Mouse (Mus musculus) embryonic facial prominence, embryonic 14.5 days (tissue): Measurements from ENCODE around the gene Gli2. TPM values are rescaled to one million over a fixed set of nuclear protein-coding genes. Genes with fewer than 3 reads are reported as not detected.

ENCODE experiments used
- ATAC-seq: fragments of 200-750 bp; cut with Nextera tagmentation; 2 replicates; pipeline ENCODE4 v1.8.0; 2017; ENCODE audit warnings: low read depth, moderate number of reproducible peaks, moderate TSS enrichment
- DNase-seq: peaks from one replicate; pipeline ENCODE4 v3.0.0-alpha.2; 2015; ENCODE audit warnings: low spot score
- H3K27ac ChIP-seq: fragments of 300-500 bp; sonication (generic); replicated peaks from 2 replicates; pipeline ENCODE4 v1.5.1; 2014; ENCODE audit warnings: low read depth, mild to moderate bottlenecking, low read length, moderate library complexity
- H3K27me3 ChIP-seq: fragments of 300-500 bp; sonication (generic); replicated peaks from 2 replicates; pipeline ENCODE4 v1.6.1; 2014; ENCODE audit warnings: low read length; ENCODE audit not compliant: control insufficient read depth, insufficient read depth
- H3K36me3 ChIP-seq: fragments of 300-500 bp; sonication (generic); 2 replicates; pipeline ENCODE4 v1.6.1; 2014; ENCODE audit warnings: low read length, mixed read lengths; ENCODE audit not compliant: control insufficient read depth, insufficient read depth
- H3K4me1 ChIP-seq: fragments of 300-500 bp; sonication (generic); 2 replicates; pipeline ENCODE4 v1.6.1; 2014; ENCODE audit warnings: antibody characterized with exemption, low read length; ENCODE audit not compliant: control insufficient read depth, insufficient read depth
- H3K4me2 ChIP-seq: fragments of 300-500 bp; sonication (generic); 2 replicates; pipeline ENCODE4 v1.6.1; 2014; ENCODE audit warnings: low read depth, mild to moderate bottlenecking, low read length, moderate library complexity, mixed read lengths
- H3K4me3 ChIP-seq: fragments of 300-500 bp; sonication (generic); 2 replicates; pipeline ENCODE4 v1.5.1; 2014; ENCODE audit warnings: low read depth, mild to moderate bottlenecking, low read length
- H3K9ac ChIP-seq: fragments of 300-500 bp; sonication (generic); 2 replicates; pipeline ENCODE4 v1.6.1; 2014; ENCODE audit warnings: low read depth, mild to moderate bottlenecking, low read length, moderate library complexity, mixed read lengths
- H3K9me3 ChIP-seq: fragments of 300-500 bp; sonication (generic); 2 replicates; pipeline ENCODE4 v1.6.1; 2016; ENCODE audit warnings: low read length; ENCODE audit not compliant: control insufficient read depth
- WGBS: fragments of 180-500 bp; shearing (Covaris S2); extraction: QIAGEN DNeasy Blood & Tissue Kit; methylation state at CpG from one replicate; pipeline ENCODE4 v1.1.7; 2014; 5-methylcytosine and 5-hydroxymethylcytosine counted together
- polyA plus RNA-seq: library from polyadenylated mRNA; unstranded; fragments of >200 nt; fragmentation: Nextera tagmentation; extraction: Ambion mirVana; gene quantifications from 2 replicates; pipeline ENCODE4 v1.2.1, GENCODE M21; 2014

Gene Gli2
- polyA plus RNA-seq, 1 experiment from 2014 or later = 15.1 TPM

- peaks cover 19% of the 10 kb centered on the region for H3K4me1 ChIP-seq
- no peak overlapping the region for H3K27ac ChIP-seq
- ATAC-seq (no peak), DNase-seq (no peak)
- 71% methylated on average over 4 of the region's 4 CpGs for WGBS
- H3K4me2 ChIP-seq = no peak overlapping the region
- H3K4me3 ChIP-seq = no peak overlapping the region
- no peaks in the 10 kb centered on the region for H3K9me3 ChIP-seq
- no peak overlapping the region for H3K9ac ChIP-seq
- no peaks in the 10 kb centered on the region for H3K36me3 ChIP-seq
- no peaks in the 10 kb centered on the region for H3K27me3 ChIP-seq
Measured at GRCm38 (mm10) chr1:119055801-119056200, 2.4 kb upstream of the Gli2 start.

GRCm38 (mm10) chr1:119054468-119054867 is 1.0 kb upstream of the Gli2 start:
- Histone ChIP-seq H3K9ac (peak overlapping the region; percentile 80; the same call in 1 of the 2 replicates), H3K4me2 (peak overlapping the region; percentile 90), H3K4me1 (peaks cover 32% of the 10 kb centered on the region), H3K36me3 (no peaks in the 10 kb centered on the region), H3K9me3 (no peaks in the 10 kb centered on the region), H3K27me3 (no peaks in the 10 kb centered on the region), H3K4me3 (peak overlapping the region; percentile 63), H3K27ac (peak overlapping the region; percentile 97)
- WGBS = 18% methylated on average over 6 of the region's 6 CpGs
- DNase-seq = no peak
- ATAC-seq = no peak

- WGBS = 0% methylated on average over 23 of the region's 25 CpGs
- Histone ChIP-seq H3K9ac (peak overlapping the region; percentile 80), H3K4me3 (peak overlapping the region; percentile 63), H3K36me3 (no peaks in the 10 kb centered on the region), H3K27me3 (no peaks in the 10 kb centered on the region), H3K4me2 (peak overlapping the region; percentile 90), H3K4me1 (peaks cover 38% of the 10 kb centered on the region), H3K27ac (peak overlapping the region; percentile 97), H3K9me3 (no peaks in the 10 kb centered on the region)
- DNase-seq (peak; percentile 94), ATAC-seq (peak; percentile 42)
Measured at GRCm38 (mm10) chr1:119053872-119054354, 494 bp upstream of the Gli2 start.

GRCm38 (mm10) chr1:119052631-119053177 is 715 bp downstream of the Gli2 start:
- peak; percentile 63 for DNase-seq
- no peaks in the 10 kb centered on the region for H3K27me3 ChIP-seq
- WGBS = under 1% methylated on average over 32 of the region's 33 CpGs
- H3K36me3 ChIP-seq = no peaks in the 10 kb centered on the region
- 0 out of 2 replicates have a peak, but pooled peaks have one; percentile 15 for ATAC-seq
- no peaks in the 10 kb centered on the region for H3K9me3 ChIP-seq
- peak overlapping the region; percentile 90 for H3K4me2 ChIP-seq
- peaks cover 46% of the 10 kb centered on the region for H3K4me1 ChIP-seq
- peak overlapping the region; percentile 97 for H3K27ac ChIP-seq
- H3K9ac ChIP-seq = peak overlapping the region; percentile 80
- H3K4me3 ChIP-seq = peak overlapping the region; percentile 63

- H3K4me3 ChIP-seq = peak overlapping the region; percentile 63
- H3K36me3 ChIP-seq = no peaks in the 10 kb centered on the region
- no peaks in the 10 kb centered on the region for H3K27me3 ChIP-seq
- H3K4me2 ChIP-seq = peak overlapping the region; percentile 90
- no peaks in the 10 kb centered on the region for H3K9me3 ChIP-seq
- WGBS = 0% methylated on average over 21 of the region's 21 CpGs
- H3K27ac ChIP-seq = peak overlapping the region; percentile 97
- DNase-seq = peak; percentile 86
- ATAC-seq = peak; percentile 11
- H3K4me1 ChIP-seq = peaks cover 50% of the 10 kb centered on the region
- H3K9ac ChIP-seq = peak overlapping the region; percentile 80
Measured at GRCm38 (mm10) chr1:119051938-119052551, 1.4 kb downstream of the Gli2 start.

- peak overlapping the region; percentile 80 for H3K9ac ChIP-seq
- peak overlapping the region; percentile 63 for H3K4me3 ChIP-seq
- WGBS = 3% methylated on average over 21 of the region's 21 CpGs
- peak; percentile 84 for DNase-seq
- H3K4me2 ChIP-seq = peak overlapping the region; percentile 90
- H3K36me3 ChIP-seq = no peaks in the 10 kb centered on the region
- ATAC-seq = no peak
- peak overlapping the region; percentile 97 for H3K27ac ChIP-seq
- H3K27me3 ChIP-seq = no peaks in the 10 kb centered on the region
- H3K4me1 ChIP-seq = peaks cover 50% of the 10 kb centered on the region
- H3K9me3 ChIP-seq = no peaks in the 10 kb centered on the region
Measured at GRCm38 (mm10) chr1:119051192-119051937, 2.1 kb downstream of the Gli2 start.

- 14% methylated on average over 10 of the region's 10 CpGs for WGBS
- H3K27ac ChIP-seq = peak overlapping the region; percentile 97
- H3K4me3 ChIP-seq = peak overlapping the region; percentile 63
- H3K27me3 ChIP-seq = no peaks in the 10 kb centered on the region
- no peak for ATAC-seq
- H3K9me3 ChIP-seq = no peaks in the 10 kb centered on the region
- DNase-seq = peak; percentile 75
- 0 out of 2 replicates have a peak, but pooled peaks cover 3% of the 10 kb centered on the region for H3K36me3 ChIP-seq
- H3K9ac ChIP-seq = peak overlapping the region; percentile 80
- H3K4me1 ChIP-seq = peaks cover 48% of the 10 kb centered on the region
- peak overlapping the region; percentile 90 for H3K4me2 ChIP-seq
Measured at GRCm38 (mm10) chr1:119049812-119050615, 3.4 kb downstream of the Gli2 start.

- DNase-seq (no peak), ATAC-seq (no peak)
- Histone ChIP-seq H3K4me3 (peak overlapping the region; percentile 56), H3K27me3 (no peaks in the 10 kb centered on the region), H3K36me3 (0 out of 2 replicates have a peak, but pooled peaks cover 3% of the 10 kb centered on the region), H3K4me1 (peaks cover 42% of the 10 kb centered on the region), H3K4me2 (peak overlapping the region; percentile 90), H3K9ac (peak overlapping the region; percentile 82), H3K9me3 (no peaks in the 10 kb centered on the region), H3K27ac (peak overlapping the region; percentile 97)
- 7% methylated on average over 11 of the region's 11 CpGs for WGBS
Measured at GRCm38 (mm10) chr1:119048988-119049387, 4.4 kb downstream of the Gli2 start.
